Mouse (Mus musculus): ENCODE measurements around the gene Ndufs6. TPM values are rescaled to one million over a fixed set of nuclear protein-coding genes. Genes with fewer than 3 reads are reported as not detected.

The Ndufs6 gene
- polyA plus RNA-seq (2011; ENCODE audit: insufficient read depth, insufficient read length, low replicate concordance, missing spikeins): 134 and 227 TPM in 2 replicates

GRCm38 (mm10) chr13:73327827-73328698 lies at the start of gene Ndufs6, which contains the start of gene Mrpl36:
TSS of gene Ndufs6 (minus strand) at chr13:73328542.
TSS of gene Mrpl36 (plus strand) at chr13:73328513.
- H3K4me1 ChIP-seq (ENCODE audit: control insufficient read depth, insufficient read depth, low read length): peaks cover 1% of the 10 kb centered on the region; the same call in 1 of the 2 replicates
- H3K27ac ChIP-seq (ENCODE audit: control insufficient read depth, insufficient read depth, low read depth, low read length, poor library complexity): peak within 1 kb of the TSS; percentile 55
- WGBS: 2% methylated on average over 45 of the region's 45 CpGs
- no peak for TF ChIP-seq CTCF (IDR thresholded peaks at IDR 0.05; ENCODE audit: control insufficient read depth, insufficient read depth, low read length)
- TF ChIP-seq POLR2A (IDR thresholded peaks at IDR 0.05; ENCODE audit: borderline replicate concordance, control insufficient read depth, low read depth, low read length): peak; percentile 93; the same call in 1 of the 2 replicates
- H3K4me3 ChIP-seq (replicated peaks; ENCODE audit: control insufficient read depth, low read depth, low read length): peak within 1 kb of the TSS; percentile 99

- TF ChIP-seq CTCF (IDR thresholded peaks at IDR 0.05; ENCODE audit: control insufficient read depth, insufficient read depth, low read length): no peak
- no peak for TF ChIP-seq POLR2A (IDR thresholded peaks at IDR 0.05; ENCODE audit: borderline replicate concordance, control insufficient read depth, low read depth, low read length)
- 74% methylated on average over 9 of the region's 9 CpGs for WGBS
- Histone ChIP-seq H3K4me1 (ENCODE audit: control insufficient read depth, insufficient read depth, low read length) (no peaks in the 10 kb centered on the region), H3K4me3 (replicated peaks; ENCODE audit: control insufficient read depth, low read depth, low read length) (no peak overlapping the region), H3K27ac (ENCODE audit: control insufficient read depth, insufficient read depth, low read depth, low read length, poor library complexity) (no peak overlapping the region)
These were observed 49.3 kb upstream of the Ndufs6 start for GRCm38 (mm10) chr13:73377637-73378036.

GRCm38 (mm10) chr13:73374612-73375011 lies 46.3 kb upstream of the Ndufs6 start:
- Histone ChIP-seq H3K4me1 (ENCODE audit: control insufficient read depth, insufficient read depth, low read length) (no peaks in the 10 kb centered on the region), H3K4me3 (replicated peaks; ENCODE audit: control insufficient read depth, low read depth, low read length) (no peak overlapping the region), H3K27ac (ENCODE audit: control insufficient read depth, insufficient read depth, low read depth, low read length, poor library complexity) (no peak overlapping the region)
- WGBS: 93% methylated on average over 2 of the region's 2 CpGs
- no peak for TF ChIP-seq CTCF (IDR thresholded peaks at IDR 0.05; ENCODE audit: control insufficient read depth, insufficient read depth, low read length)
- no peak for TF ChIP-seq POLR2A (IDR thresholded peaks at IDR 0.05; ENCODE audit: borderline replicate concordance, control insufficient read depth, low read depth, low read length)

GRCm38 (mm10) chr13:73373367-73373766 lies 45.0 kb upstream of the Ndufs6 start:
- no peak for TF ChIP-seq POLR2A (IDR thresholded peaks at IDR 0.05; ENCODE audit: borderline replicate concordance, control insufficient read depth, low read depth, low read length)
- no peak for TF ChIP-seq CTCF (IDR thresholded peaks at IDR 0.05; ENCODE audit: control insufficient read depth, insufficient read depth, low read length)
- Histone ChIP-seq H3K27ac (ENCODE audit: control insufficient read depth, insufficient read depth, low read depth, low read length, poor library complexity) (no peak overlapping the region), H3K4me1 (ENCODE audit: control insufficient read depth, insufficient read depth, low read length) (no peaks in the 10 kb centered on the region), H3K4me3 (replicated peaks; ENCODE audit: control insufficient read depth, low read depth, low read length) (no peak overlapping the region)
- 71% methylated on average over 4 of the region's 4 CpGs for whole genome bisulfite sequencing

- TF ChIP-seq CTCF (IDR thresholded peaks at IDR 0.05; ENCODE audit: control insufficient read depth, insufficient read depth, low read length): no peak
- no peak for TF ChIP-seq POLR2A (IDR thresholded peaks at IDR 0.05; ENCODE audit: borderline replicate concordance, control insufficient read depth, low read depth, low read length)
- WGBS: 77% methylated on average over 3 of the region's 3 CpGs
- H3K4me1 ChIP-seq (ENCODE audit: control insufficient read depth, insufficient read depth, low read length): no peaks in the 10 kb centered on the region
- no peak overlapping the region for H3K27ac ChIP-seq (ENCODE audit: control insufficient read depth, insufficient read depth, low read depth, low read length, poor library complexity)
- H3K4me3 ChIP-seq (replicated peaks; ENCODE audit: control insufficient read depth, low read depth, low read length): no peak overlapping the region
These were observed 28.8 kb upstream of the Ndufs6 start for GRCm38 (mm10) chr13:73357106-73357505.

- no peaks in the 10 kb centered on the region for H3K4me1 ChIP-seq (ENCODE audit: control insufficient read depth, insufficient read depth, low read length)
- no peak for TF ChIP-seq CTCF (IDR thresholded peaks at IDR 0.05; ENCODE audit: control insufficient read depth, insufficient read depth, low read length)
- no peak for TF ChIP-seq POLR2A (IDR thresholded peaks at IDR 0.05; ENCODE audit: borderline replicate concordance, control insufficient read depth, low read depth, low read length)
- no peak overlapping the region for H3K27ac ChIP-seq (ENCODE audit: control insufficient read depth, insufficient read depth, low read depth, low read length, poor library complexity)
- H3K4me3 ChIP-seq (replicated peaks; ENCODE audit: control insufficient read depth, low read depth, low read length): no peak overlapping the region
These were observed 24.1 kb upstream of the Ndufs6 start for GRCm38 (mm10) chr13:73352491-73352890.

DNA sequence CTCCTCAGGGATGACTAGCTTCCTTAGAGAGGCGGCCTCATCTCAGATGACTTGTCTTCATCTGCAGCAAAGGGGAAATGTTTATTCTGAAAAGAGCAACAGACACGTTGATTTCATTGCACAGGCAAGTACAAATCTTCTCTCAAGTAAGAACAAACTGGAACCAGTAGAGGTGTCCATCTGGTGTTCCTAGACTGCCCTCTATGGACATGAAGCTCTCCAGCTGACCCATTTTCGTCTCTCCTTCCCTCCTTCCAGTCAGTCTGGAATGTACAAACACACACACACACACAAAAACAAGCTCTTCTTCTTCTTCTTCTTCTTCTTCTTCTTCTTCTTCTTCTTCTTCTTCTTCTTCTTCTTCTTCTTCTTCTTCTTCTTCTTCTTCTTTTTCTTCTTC lies 23.6 kb upstream of the Ndufs6 start:
- Histone ChIP-seq H3K4me3 (replicated peaks; ENCODE audit: control insufficient read depth, low read depth, low read length) (no peak overlapping the region), H3K4me1 (ENCODE audit: control insufficient read depth, insufficient read depth, low read length) (no peaks in the 10 kb centered on the region), H3K27ac (ENCODE audit: control insufficient read depth, insufficient read depth, low read depth, low read length, poor library complexity) (no peak overlapping the region)
- WGBS: 50% methylated on average over 3 of the region's 3 CpGs
- TF ChIP-seq CTCF (IDR thresholded peaks at IDR 0.05; ENCODE audit: control insufficient read depth, insufficient read depth, low read length) (no peak), POLR2A (IDR thresholded peaks at IDR 0.05; ENCODE audit: borderline replicate concordance, control insufficient read depth, low read depth, low read length) (no peak)

- Histone ChIP-seq H3K4me1 (ENCODE audit: control insufficient read depth, insufficient read depth, low read length) (no peaks in the 10 kb centered on the region), H3K27ac (ENCODE audit: control insufficient read depth, insufficient read depth, low read depth, low read length, poor library complexity) (no peak overlapping the region), H3K4me3 (replicated peaks; ENCODE audit: control insufficient read depth, low read depth, low read length) (no peak overlapping the region)
- TF ChIP-seq POLR2A (IDR thresholded peaks at IDR 0.05; ENCODE audit: borderline replicate concordance, control insufficient read depth, low read depth, low read length) (no peak), CTCF (IDR thresholded peaks at IDR 0.05; ENCODE audit: control insufficient read depth, insufficient read depth, low read length) (no peak)
- 70% methylated on average over 9 of the region's 9 CpGs for WGBS
These were observed 22.4 kb upstream of the Ndufs6 start for GRCm38 (mm10) chr13:73350741-73351140.

All from bone marrow, adult 2 months (tissue).